Mouse (Mus musculus) T-helper 17 cell (primary cell): Measurements from ENCODE around the gene 4930469K13Rik.

Source experiments
- in situ Hi-C, 2 experiments: fragments of 300-600 bp; cut with MboI, MseI; formaldehyde crosslinking; loops; 1 replicate in 1 of 2; 2 replicates in 1 of 2; pipeline ENCODE4 v1.15.1; 2025; ENCODE audit warnings: high pct_unique_total_duplicates in 2 of 2

The 4930469K13Rik gene

DNA sequence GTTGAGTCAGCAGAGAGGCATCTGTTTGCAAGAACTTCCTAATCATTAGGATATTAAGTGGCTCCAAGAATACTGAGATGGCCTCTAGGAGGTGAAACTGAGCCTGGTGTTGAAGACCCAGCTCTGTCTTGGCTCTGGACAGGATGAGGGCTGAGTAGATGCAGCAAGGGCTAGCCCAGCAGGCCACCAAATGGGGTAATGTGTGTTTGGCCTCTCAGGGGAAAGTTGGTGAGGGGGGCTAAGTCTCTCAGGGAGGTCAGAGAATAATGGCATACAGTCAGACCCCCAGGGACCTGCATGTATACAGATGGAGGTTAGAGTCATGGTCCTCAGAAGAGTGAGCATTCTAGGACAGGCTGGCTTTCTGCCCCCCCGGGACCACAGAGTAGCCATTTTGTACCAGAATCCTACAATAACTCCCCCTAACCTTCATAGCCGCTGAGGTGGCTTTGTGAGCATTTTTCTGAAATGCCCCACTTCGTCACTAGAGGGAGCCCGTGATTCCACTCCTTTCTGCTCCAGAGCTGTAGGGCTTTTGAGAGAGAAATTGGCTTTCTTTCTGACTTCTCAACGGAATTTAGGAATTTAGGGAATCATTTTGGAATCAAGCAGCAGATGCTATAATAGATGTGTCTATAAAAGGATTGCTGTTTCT, 96.3 kb downstream of the 4930469K13Rik start:
- in situ Hi-C loops, result loop anchor here in 1 of 2 experiments (5.0 kb wide), 1 partner anchor 70 kb away; no protein-coding TSS in a partner anchor

GRCm38 (mm10) chr11:34000416-34000815, 97.9 kb downstream of the 4930469K13Rik start:
- in situ Hi-C loops, result loop anchor here in 1 of 2 experiments (5.0 kb wide), 1 partner anchor 72 kb away; no protein-coding TSS in a partner anchor

- in situ Hi-C loops, result loop anchor here in 1 of 2 experiments (25.0 kb wide), 1 partner anchor 714 kb away; no protein-coding TSS in a partner anchor
These were observed 100.1 kb downstream of the 4930469K13Rik start for GRCm38 (mm10) chr11:33998244-33998643.

- in situ Hi-C loops, result loop anchor here in 1 of 2 experiments (25.0 kb wide), 1 partner anchor 719 kb away; no protein-coding TSS in a partner anchor
These were observed 104.9 kb downstream of the 4930469K13Rik start for GRCm38 (mm10) chr11:33993496-33993895.

GRCm38 (mm10) chr11:33992938-33993337, 105.4 kb downstream of the 4930469K13Rik start, which contains the start of gene Kcnip1:
Kcnip1 (minus strand) TSS chr11:33993152.
- in situ Hi-C loops, result loop anchor here in 1 of 2 experiments (25.0 kb wide), 1 partner anchor 719 kb away; no protein-coding TSS in a partner anchor

GRCm38 (mm10) chr11:33990002-33990401, 108.4 kb downstream of the 4930469K13Rik start:
- in situ Hi-C loops, result loop anchor here in 1 of 2 experiments (25.0 kb wide), 1 partner anchor 722 kb away; no protein-coding TSS in a partner anchor

GRCm38 (mm10) chr11:33986525-33986924, 111.8 kb downstream of the 4930469K13Rik start:
- in situ Hi-C loops, result loop anchor here in 1 of 2 experiments (25.0 kb wide), 1 partner anchor 726 kb away; no protein-coding TSS in a partner anchor

GRCm38 (mm10) chr11:33980146-33980545, 118.2 kb downstream of the 4930469K13Rik start:
- in situ Hi-C loops, result loop anchor here in 1 of 2 experiments (25.0 kb wide), 1 partner anchor 732 kb away; no protein-coding TSS in a partner anchor

GRCm38 (mm10) chr11:33975121-33975520, 123.2 kb downstream of the 4930469K13Rik start:
- in situ Hi-C loops, result loop anchor here (10.0 to 25.0 kb wide), 2 partner anchors 540 to 737 kb away; no protein-coding TSS in a partner anchor

GRCm38 (mm10) chr11:33974341-33975040, 123.9 kb downstream of the 4930469K13Rik start:
- in situ Hi-C loops, result loop anchor here (10.0 to 25.0 kb wide), 3 partner anchors 238 to 738 kb away; partner anchors contain the start of gene Foxi1 (in 1 of the 2)

DNA sequence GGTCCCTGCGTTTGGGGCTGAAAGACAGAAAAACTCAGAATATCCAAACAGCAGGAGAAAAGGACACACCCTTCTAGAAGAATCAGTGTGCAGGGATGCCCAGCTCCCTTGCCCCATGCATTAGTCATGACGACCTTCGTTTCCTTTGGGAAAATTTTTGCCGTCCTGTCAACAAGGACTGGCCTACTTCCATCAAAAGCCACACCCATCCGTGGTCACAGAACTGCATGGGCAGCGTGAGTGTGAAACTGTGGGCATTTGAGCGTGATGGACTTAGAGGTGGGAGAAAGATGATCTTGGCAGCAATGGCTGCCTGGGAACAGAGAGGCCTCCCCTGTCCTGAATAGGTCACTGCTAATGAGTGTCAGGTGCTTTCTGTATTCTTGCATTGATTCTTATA, 126.2 kb downstream of the 4930469K13Rik start:
- in situ Hi-C loops, result loop anchor here (10.0 to 25.0 kb wide), 2 partner anchors 240 to 543 kb away; partner anchors contain the start of gene Foxi1 (in 1 of the 2)

GRCm38 (mm10) chr11:33969199-33969598, 129.2 kb downstream of the 4930469K13Rik start:
- in situ Hi-C loops, result loop anchor here (10.0 to 25.0 kb wide), 2 partner anchors 243 to 246 kb away; partner anchors contain the start of gene Foxi1 (in 1 of the 2)

GRCm38 (mm10) chr11:33967708-33968107, 130.6 kb downstream of the 4930469K13Rik start:
- in situ Hi-C loops, result loop anchor here (10.0 to 25.0 kb wide), 2 partner anchors 245 to 247 kb away; partner anchors contain the start of gene Foxi1 (in 1 of the 2)

DNA sequence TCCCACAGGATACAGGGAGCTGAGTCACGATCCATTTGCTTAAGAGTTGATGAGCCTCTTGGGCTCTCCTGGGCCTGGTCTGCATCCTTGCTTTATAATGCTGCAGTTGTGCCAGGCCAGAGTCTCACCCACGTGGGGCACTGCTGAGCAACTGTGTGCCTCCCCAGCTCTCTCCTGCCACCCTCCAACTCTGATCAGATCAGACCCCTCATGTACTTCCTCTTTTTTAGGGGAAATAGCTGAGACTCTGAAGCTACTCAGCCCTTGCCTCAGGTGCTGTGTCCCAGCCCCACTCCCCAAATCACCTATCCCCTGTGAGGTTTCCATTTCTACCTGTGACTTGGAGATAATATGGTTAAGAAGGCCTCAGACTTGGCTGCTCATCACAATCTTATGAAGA, 133.0 kb downstream of the 4930469K13Rik start:
- in situ Hi-C loops, result loop anchor here (10.0 to 25.0 kb wide), 2 partner anchors 247 to 249 kb away; partner anchors contain the start of gene Foxi1 (in 1 of the 2)

DNA sequence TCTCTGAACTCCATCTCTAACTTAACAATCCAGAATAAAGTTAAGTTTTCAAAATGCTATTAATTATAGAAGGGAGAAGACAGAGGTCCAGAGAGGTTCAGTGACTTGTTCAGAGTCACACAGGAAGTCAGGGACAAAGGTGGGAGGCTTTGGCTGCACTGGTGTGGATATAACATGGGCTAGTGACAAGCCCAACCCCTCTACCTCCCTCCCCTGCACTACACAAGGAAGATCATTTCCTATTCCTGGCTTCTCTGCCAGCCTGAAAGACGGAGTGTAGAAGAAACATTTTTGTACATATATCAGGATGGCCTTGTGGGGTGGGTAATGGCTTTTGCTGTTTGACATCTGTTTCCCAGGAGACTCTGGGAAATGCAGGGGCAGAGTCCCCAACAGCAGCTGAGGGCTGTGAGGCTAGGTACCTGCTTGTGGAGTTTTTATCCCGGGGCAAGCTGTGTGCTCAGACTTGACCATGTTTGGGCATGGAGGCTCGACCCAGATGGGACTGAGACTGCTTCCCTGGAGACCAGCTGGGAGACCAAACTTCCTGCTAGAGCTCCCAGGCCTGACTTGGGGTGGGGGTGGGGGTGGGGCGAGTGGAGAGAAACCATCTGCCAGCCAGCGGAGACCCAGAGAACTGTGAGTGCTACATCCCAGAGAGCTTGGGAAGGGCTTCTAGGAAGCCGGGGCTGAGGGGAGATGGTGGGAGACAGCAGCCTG, 135.5 kb downstream of the 4930469K13Rik start, which contains the start of gene Kcnmb1:
Kcnmb1 (plus strand) TSS at position 326 of the 720 bp plus-strand sequence.
- in situ Hi-C loops, result loop anchor here (10.0 to 25.0 kb wide), 2 partner anchors 249 to 252 kb away; partner anchors contain the start of gene Foxi1 (in 1 of the 2)

DNA sequence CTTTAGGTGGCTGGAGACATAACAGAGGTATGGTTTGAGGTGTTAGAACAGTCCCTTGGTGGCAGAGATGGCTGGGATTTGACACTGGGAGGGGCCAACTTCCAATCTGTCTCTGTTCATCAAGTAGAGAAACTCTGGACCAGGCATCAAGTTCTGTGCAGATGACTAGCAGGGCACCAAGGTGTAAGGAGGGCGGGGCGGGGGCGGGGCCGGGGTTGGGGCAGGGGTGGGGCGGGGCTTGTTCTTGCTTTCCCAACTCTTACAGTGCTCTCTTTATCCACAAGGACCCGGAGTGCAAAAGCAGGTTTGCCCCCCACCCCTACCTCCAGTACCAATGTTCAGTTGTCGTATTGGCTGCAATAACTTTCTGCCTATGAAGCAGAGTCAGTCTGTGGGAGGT, 136.2 kb downstream of the 4930469K13Rik start:
- in situ Hi-C loops, result loop anchor here (10.0 to 25.0 kb wide), 2 partner anchors 250 to 253 kb away; partner anchors contain the start of gene Foxi1 (in 1 of the 2)

DNA sequence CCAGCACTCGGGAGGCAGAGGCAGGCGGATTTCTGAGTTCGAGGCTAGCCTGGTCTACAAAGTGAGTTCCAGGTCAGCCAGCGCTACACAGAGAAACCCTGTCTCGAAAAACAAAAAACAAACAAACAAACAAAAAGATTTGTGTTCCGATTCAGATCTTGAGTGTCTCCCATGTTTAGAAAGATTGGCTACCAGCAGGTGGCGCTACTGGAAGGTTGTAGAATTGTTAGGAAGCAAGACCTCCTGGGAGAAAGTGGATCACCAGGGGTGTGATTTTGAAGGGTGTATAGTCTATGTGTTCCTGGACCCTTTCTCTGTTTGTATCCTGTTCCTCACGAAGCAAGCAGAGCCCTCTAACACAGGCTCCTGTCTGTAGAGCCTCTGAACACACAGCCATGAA, 139.6 kb downstream of the 4930469K13Rik start:
- in situ Hi-C loops, result loop anchor here in 1 of 2 experiments (25.0 kb wide), 1 partner anchor 254 kb away; the partner anchor contains the start of gene Foxi1

- in situ Hi-C loops, result loop anchor here in 1 of 2 experiments (25.0 kb wide), 1 partner anchor 255 kb away; the partner anchor contains the start of gene Foxi1
These were observed 140.8 kb downstream of the 4930469K13Rik start for GRCm38 (mm10) chr11:33957595-33957994.

DNA sequence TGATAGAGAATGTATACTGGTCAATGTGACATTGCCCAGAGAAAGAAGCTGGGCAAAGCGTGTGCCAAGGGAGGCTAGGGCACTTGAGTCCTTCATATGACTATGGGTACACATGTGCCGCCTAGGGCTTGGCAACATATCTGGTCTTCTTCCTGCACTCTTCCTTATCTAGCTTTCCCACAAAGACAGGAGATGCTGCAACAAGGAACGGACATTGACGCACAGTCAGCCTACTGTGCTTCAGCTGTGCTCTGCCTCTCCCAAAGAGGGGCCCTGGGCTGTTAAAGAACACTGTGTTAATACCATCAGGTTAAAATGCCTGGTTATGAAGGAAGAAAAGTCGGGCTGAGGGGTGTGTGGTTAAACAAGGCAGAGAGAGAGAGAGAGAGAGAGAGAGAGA, 141.7 kb downstream of the 4930469K13Rik start:
- in situ Hi-C loops, result loop anchor here in 1 of 2 experiments (25.0 kb wide), 1 partner anchor 256 kb away; the partner anchor contains the start of gene Foxi1

- in situ Hi-C loops, result loop anchor here in 1 of 2 experiments (25.0 kb wide), 1 partner anchor 256 kb away; the partner anchor contains the start of gene Foxi1
These were observed 142.4 kb downstream of the 4930469K13Rik start for GRCm38 (mm10) chr11:33955982-33956381.
